ENCODE assay signal across 1 mouse cellular context in genomic region chr17:35547465-35547864, GRCm38 (mm10).
TF ChIP-seq lines count a peak whose summit lies in the region.

No protein-coding gene starts in this region.

TF ChIP-seq in MEL, 35 proteins besides CTCF, POLR2A, EP300 and RAD21:
- no peak for TF ChIP-seq E2F4 (IDR thresholded peaks at IDR 0.05; ENCODE audit: borderline replicate concordance, low read depth, low read length)
- TF ChIP-seq SIN3A (IDR thresholded peaks at IDR 0.05; ENCODE audit: low read length) = no peak
- no peak for TF ChIP-seq MAZ (IDR thresholded peaks at IDR 0.05; ENCODE audit: low read depth, low read length)
- no peak for TF ChIP-seq USF2 (IDR thresholded peaks at IDR 0.05; ENCODE audit: borderline replicate concordance in 1 of 2, insufficient read depth in 1 of 2, low read depth in 1 of 2, low read length in 2 of 2)
- TF ChIP-seq NELFE (IDR thresholded peaks at IDR 0.05; ENCODE audit: low read depth, low read length) = no peak
- no peak for TF ChIP-seq MEF2A (IDR thresholded peaks at IDR 0.05; ENCODE audit: extremely low read depth, insufficient replicate concordance, low read depth, low read length, poor library complexity, severe bottlenecking)
- no peak for TF ChIP-seq MYC (IDR thresholded peaks at IDR 0.05; ENCODE audit: low read depth, low read length)
- TF ChIP-seq ZMIZ1 (IDR thresholded peaks at IDR 0.05; ENCODE audit: low read depth, low read length) = no peak
- no peak for TF ChIP-seq KAT2A (conservative IDR thresholded peaks at IDR 0.05; ENCODE audit: low read depth, low read length)
- TF ChIP-seq GATA1 (IDR thresholded peaks at IDR 0.05; ENCODE audit: low read depth, low read length) = no peak
- no peak for TF ChIP-seq ZC3H11A (IDR thresholded peaks at IDR 0.05; ENCODE audit: low read depth, low read length)
- TF ChIP-seq SMC3 (IDR thresholded peaks at IDR 0.05; ENCODE audit: low read depth, low read length) = no peak
- TF ChIP-seq USF1 (IDR thresholded peaks at IDR 0.05; ENCODE audit: low read depth, low read length) = no peak
